Mouse (Mus musculus) ES-E14 (cell line): ENCODE measurements around the gene Enpp6.

Source experiments
- CHD2 ChIP-seq: IDR thresholded peaks from 2 replicates; pipeline ENCODE4 v1.6.1; 2014; ENCODE audit warnings: mild to moderate bottlenecking, low read depth, low read length, inconsistent platforms
- HCFC1 ChIP-seq: IDR thresholded peaks from 2 replicates; pipeline ENCODE4 v1.6.1; 2012; ENCODE audit warnings: low read length, inconsistent platforms, borderline replicate concordance; ENCODE audit not compliant: insufficient read depth

GRCm38 (mm10) chr8:47075941-47076555 lies 89.4 kb downstream of the Enpp6 start:
- TF ChIP-seq CHD2 (no peak), HCFC1 (no peak)
